Mouse (Mus musculus): ENCODE measurements around the gene Gja4. TPM values are rescaled to one million over a fixed set of nuclear protein-coding genes. Genes with fewer than 3 reads are reported as not detected.

Gja4 gene
- 2.2 and 3.0 TPM in 2 replicates for total RNA-seq (2021)
- long read RNA-seq, partial matches to known transcripts: 0 of 5 reads
- long read RNA-seq, other reads (novel, unspliced or antisense): 2 of 5 reads

DNA sequence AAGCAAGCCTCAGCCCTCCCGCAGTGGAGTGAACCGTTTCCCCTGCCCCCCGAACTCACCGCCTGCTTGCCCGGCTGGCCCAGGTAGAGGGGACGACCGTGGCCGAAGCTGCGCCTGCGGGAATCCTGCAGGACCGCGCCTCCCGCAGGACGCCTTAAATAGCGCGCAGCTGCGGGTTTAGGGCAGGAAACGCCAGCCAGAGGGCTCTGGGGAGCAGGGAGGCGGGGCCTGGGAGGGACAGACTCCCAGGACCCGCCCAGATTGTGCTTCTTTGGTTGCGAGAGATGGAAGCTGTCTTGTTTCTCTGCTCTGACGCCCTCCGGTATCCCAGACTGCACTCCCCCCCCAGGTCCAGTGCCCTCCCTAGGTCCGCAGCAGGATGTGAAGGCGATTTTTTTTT is at the start of gene Gja4:
TSS of gene Gja4 (minus strand) at position 179 of the 400 bp plus-strand sequence.
- peak; percentile 81 for DNase-seq

DNA sequence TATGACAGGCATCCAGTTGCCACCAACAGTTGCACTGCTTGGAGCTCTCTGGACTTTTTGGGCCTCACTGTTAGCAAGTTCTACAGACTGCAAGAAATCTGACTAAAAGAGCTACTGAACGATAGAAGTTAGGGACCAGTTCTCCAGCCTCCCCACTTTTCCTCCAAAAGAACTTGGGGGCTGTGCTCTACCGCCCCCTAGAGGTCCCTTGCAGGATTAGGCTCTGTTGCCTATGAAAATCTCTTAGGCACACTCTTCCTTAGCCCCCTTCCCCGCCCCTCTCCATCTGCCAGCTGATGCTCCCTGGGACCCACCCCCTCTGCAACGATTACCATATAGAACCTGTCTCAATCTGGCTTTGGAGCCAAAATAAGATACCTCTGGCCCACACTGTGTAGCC is 49.5 kb upstream of the Gja4 start:
- DNase-seq: no peak

DNA sequence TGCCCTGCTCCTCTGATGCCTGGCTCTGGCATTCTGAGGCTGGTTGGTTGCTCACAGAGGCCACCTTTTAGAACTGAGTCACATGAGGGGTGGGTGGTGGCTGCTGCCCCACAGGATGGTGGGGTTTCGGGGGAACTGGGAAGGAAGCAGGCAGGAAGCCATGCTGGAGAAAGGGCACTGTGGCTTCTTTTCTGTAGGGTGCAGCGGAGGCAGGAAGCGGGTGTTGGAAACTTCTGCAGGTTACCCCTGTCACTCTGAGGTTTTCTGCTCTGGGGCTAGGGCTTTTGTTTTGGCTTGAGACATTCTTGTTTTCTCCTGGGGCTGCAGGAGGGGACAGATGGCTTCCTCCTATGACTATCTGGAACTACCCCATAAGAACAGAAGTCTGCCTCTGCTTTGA is 48.7 kb upstream of the Gja4 start:
- DNase-seq: no peak

DNA sequence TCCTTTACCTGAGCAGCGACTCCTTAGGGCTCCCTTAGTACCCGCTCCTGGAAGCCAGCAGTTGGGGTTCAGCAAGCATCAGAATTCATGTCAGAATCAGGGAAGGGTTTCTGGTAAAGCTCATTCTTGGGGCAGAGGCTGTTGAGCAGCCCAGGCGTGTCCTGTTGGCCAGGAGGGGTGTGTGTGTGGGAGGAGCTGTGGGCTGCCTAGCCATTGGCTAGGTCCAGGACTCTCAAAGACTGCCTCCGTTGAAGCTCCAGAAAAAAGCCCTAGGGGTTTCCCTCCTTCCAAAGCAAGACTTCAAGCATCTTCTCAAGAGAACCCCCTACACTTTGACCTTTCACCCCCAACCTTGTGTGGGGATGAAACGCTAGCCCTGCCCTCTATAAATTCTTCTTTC is 44.2 kb upstream of the Gja4 start, which contains the start of gene Gjb5:
TSS of gene Gjb5 (minus strand) at position 164 of the 400 bp plus-strand sequence.
- no peak for DNase-seq

DNA sequence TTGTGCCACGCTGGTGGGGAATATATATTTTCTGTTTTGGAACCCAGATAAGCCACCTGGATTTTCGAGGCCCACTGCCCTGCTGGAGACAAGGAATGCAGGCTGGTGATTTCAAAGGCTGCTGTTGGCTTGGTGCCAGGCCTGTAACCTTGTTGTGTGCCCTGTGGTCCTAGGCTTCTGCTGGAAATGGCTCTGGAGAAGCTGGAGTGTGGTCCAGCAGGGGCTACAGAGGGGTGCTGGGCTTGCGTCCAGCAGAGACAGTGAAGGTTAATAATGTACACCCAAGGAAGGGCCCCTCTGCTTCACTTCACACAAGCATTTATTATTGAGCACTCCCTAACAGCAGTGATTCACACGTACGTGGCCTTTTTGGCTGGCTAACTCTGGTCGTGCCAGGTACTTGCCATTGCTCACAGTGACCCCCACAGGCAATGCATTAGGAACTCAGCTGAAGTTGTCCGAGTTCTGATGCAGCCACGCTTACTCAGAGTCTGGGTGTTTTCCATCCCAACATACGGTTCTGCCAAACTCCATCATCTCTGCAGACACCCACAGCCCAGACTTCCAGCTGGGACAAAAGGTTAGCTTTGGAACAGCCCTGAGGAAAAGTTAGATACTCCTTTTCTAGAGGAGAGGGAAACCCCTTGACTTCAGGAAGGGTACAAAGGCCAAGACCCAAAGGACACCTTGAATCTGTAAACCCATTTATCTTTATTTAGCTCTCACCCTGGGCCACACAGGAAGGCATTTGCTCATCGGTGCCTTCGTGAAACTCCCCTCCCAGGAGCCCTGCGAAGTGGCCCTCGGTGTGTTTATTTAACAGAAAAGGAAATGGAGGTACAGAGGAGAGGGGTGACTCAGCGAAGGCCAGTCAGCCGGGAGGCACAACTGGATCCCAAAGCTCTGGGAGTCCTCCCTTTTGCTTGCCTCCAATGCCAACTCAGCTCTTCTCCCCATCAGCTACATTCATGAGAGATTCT is 41.0 kb upstream of the Gja4 start:
- peak; percentile 60 for DNase-seq

DNA sequence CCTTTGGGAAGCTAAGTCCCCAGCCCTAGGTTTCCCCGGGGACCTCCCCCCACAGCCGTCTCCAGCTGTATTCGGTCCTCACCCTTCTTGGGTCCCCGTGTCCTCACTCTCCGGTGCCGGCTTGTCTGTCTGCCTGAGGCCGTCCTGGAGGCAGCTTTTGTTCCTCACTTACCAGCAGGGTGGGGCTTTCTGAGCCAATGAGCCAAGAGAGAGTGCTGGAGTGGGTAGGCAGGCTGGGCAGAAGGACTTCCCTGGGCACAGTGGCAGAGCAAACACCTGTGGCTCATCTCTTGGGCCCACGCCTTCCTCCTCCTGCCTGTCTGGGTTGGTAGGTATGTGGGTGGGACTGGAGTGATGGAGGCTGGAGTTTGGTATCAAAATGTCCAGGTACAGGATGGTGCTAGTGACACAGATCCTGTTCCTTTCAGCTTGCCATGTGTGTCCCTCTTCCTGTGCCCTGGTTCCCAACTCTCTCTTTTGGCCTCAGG is 40.2 kb upstream of the Gja4 start, which contains the start of gene Gjb4:
TSS of gene Gjb4 (minus strand) at position 131 of the 488 bp plus-strand sequence.
- no peak for DNase-seq

DNA sequence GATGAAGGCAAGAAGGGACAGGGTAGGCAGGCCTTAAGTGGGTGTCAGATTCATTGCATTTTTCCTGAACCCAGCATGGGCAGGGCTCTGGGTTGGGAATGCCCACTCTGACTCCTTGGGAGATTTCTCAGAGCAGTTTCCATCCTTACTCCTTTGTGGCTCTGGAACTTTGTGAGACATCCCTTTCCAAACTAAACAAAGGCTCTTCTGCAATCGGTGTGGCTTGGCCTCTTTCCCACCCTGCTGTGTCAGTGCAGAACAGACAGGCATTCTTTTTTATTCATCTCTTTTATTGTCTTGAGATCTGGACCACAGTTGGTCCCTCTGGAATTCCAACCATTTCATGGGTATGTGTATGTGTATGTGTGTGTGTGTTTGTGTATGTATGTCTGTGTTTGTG is 38.8 kb upstream of the Gja4 start:
- DNase-seq: no peak

DNA sequence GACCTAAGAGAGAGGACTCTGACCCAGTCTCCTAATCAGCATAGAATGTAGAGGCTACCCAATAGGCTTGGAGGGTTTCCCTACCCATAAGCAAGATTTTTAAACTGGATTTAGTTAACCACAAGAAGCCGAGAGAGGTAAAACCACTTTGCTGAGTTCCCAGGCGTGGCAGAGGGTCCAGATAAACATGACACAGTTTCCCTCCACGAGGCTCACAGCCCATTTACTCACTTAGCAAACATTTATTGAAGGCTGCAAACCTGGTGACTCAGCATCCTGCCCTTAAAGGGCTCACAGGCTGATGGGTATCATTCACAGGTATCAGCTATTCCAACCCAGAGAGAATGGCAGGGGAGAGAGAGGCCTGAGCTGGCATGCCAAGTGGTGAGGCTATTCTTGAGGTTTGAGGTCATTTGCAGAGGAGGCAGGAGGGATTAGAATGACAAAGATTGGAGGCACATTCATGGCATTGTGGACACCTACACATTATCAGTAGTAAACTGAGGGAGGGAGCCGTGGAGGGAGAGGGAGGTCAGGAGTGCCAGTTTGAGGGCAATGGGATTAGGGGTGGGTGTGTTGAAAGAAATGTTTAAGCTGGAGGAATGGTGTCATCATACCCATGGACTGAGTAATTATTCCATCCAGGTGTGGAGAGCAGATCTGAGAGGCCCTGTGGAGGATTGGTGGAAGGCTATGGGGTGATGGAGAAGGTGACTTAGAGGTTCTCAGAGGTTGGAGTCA is 35.9 kb upstream of the Gja4 start:
- no peak for DNase-seq

DNA sequence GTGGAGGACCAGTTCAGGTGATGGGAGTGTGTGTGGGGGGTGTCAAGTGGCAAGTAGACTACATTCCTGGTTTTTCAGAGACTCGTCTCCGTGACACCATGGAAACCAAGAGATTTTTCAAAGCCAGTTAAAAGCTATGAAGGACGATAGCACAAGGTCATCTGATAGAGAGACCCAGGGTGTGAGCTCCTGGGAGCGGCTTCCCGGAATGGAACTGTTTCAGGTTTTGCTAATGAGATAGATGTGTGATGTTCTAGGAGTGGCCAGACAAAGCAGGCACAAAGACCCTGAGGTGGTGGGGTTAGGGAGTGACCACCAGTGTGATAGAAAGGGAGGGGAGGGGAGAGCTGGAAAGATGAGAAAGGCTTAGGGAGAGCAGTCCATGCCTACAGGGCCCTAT is 31.2 kb upstream of the Gja4 start:
- no peak for DNase-seq

DNA sequence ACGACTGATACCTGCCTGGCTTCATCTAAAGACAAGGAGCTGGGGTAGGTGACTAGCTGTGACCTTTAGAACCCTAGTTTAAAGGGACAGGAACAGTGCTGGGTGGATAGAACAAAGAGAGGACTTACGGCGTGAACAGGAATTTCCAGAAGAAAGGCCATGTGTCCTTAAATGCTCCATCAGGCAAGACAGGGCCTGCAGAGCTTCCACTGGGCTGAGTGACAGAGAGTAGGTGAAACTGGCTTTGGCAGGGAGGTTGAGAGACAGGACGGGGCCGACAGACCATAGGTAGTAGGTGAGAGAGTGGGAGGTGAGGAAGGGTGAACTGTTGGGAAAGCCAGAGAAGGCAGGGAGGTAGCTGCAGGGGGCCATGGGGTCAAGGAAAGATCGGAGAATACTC is 27.5 kb upstream of the Gja4 start:
- no peak for DNase-seq

DNA sequence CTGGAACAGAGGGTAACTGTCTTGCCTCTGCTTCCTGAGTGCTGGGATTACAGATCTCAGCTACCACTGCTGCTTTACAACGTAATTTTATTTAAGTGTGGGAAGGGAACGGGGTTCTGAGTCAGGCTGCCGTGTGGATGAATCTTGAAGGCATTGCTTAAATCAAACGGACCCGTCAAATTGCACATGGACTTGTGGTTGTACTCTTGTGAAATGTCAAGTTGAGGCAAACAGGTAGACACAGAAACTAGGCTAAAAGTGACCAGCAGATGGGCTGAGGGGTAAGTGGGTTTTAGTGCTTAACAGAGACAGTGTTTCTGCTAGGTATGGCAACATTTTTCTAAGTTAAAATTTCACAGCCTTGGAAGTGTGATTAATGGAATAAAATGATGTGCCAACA is 23.8 kb upstream of the Gja4 start:
- no peak for DNase-seq

DNA sequence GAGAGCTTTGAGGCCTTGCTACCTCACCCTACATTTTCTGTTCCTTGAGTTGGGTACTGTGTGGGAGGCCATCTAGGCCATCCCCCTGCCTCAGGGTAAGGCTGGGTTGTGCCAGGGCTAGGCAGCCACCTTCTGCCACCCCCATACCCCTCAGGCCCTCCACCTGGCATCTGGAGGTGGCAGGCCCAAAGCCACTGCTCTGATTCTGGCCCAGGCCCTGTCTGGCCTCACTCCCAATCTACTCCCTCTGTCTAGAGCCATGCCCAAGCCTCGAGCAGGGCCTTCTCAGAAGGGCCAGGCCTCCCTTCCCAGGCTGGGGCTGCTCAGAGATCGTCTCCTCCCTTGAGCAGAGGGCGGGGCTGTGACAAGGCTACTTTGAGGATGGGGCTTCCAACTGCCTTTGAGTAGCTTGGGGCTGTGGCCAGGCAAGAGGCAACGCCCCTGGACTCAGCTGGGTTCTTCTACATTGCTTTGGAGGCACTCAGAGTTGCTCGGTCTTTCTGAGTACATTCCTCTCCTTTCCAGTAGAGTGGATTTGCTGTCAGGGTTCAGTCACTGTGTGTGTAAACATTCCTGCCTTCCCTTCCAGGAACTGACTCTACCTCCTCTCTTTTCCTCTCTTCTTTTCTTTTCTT is 21.1 kb upstream of the Gja4 start:
- no peak for DNase-seq

DNA sequence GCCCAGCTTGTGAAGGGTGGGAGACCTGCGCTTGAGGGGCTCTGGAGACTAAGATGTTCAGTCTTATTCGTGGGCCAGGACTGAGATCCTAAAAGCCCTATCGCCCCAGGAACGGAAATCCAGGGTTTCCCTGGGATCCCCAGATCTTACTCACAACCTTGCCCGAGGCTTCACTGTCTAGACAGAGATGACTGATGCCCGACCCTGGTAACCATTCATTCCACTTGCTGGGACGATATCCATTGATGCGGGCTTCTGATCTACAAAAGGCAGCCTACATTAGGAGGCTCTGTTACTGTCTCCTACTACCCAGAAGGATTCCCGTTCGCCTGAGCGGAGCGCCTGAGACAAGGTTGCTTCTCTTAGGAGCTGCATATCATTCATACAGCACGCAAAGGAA is 17.3 kb upstream of the Gja4 start:
- DNase-seq: no peak

DNA sequence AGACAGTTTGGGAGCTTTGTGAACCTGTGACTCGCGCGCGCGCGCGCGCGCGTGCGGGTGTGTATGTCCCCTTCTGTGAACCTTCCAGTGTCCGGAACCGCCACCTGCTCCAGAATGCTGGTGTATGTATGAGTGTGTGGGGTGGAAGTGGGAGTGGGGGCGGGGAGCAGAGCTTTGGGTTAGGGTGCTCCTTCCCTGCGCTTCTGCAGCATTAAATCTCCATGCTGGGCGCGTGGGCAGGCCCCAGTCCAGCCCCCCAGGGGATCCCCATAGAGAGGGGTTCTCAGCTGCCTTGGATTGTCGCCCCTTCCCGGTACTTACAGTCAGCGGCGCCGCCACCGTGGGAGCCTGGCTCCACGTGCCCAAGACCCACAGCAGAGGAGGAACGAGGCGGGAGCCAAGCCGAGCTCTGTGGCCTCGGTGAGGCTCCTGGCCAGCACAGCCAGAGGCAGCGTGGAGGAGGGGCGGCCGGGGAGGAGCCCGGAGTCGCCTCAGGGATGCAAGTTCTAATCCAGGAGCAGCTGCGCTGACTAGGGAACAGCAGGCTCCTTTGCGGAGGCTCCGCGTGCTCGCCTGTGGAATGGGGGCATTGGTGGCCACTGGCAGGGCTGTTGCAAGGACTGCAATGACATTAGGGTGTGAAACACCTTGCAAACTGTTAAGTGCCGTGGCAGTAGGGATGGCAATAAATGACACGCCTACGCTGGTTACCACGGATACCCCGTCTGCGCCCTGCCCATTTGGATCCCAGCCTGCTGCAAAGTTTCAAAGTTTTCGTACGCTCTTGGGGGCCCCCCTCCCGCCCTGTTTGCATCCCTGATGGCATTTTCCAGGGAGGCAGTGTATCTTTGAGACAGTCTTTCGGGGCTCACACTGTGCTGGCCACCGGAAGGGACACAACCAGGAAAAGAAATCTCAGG is 16.6 kb upstream of the Gja4 start, which contains the start of gene Gjb3:
TSS of gene Gjb3 (minus strand) at position 664 of the 920 bp plus-strand sequence.
- peak; percentile 26 for DNase-seq

DNA sequence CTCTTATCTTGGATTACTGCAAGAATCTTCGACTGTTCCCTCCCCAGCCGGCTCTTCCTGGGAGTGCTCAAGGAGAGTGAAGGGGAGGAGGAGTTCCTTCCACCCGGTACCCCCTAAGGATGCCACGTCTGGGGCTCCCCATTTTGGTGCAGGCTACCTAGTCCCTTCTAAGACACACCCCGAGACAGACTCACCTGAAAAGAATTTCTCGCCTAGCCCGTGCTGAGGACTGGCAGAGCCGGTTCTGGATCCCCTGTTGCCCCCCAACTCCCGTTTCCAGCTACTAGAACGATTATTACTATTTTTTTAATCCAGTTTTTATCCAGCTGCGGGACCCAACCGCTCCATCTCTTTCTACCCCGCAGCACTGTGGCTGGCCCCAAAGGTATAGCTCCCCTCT is 15.9 kb upstream of the Gja4 start:
- DNase-seq: no peak

DNA sequence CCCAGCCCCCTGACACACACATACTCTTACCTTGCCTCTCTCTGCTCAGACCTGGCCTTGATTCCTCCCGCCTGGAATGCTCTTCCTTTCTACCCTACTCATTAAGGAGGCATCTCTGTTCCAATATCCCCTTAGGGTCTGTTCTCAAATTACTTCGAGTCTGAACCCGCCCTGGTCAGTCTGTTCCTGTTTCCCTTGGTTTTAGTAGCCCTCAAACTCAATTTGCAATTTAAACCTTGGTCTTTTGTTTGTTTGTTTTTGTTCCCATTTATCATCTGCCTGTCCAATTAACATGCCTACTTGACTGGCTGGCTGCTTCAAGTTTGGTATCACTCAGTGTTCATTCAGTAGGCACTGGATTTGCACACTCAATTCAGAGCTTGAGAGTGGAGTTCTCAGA is 15.2 kb upstream of the Gja4 start:
- no peak for DNase-seq

DNA sequence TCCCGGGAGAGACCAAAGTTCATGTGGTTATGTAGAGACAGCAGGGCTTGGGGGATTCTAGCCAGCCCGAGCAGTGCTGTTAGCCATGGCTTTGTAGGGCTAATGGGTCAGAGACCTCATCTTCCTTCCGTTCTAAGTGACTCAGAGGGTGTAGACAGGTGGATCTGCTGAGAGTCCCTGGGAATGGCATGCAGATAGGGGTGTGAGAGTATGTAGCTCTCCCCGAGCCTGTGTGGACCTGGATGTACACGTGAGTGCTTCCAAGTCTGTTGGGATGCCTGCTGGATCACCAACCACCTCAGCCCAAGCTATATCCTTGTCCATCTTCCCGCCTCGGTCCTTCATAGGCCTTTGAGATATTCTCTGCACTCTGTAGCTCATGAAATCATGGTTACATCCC is 14.5 kb upstream of the Gja4 start:
- DNase-seq: no peak

DNA sequence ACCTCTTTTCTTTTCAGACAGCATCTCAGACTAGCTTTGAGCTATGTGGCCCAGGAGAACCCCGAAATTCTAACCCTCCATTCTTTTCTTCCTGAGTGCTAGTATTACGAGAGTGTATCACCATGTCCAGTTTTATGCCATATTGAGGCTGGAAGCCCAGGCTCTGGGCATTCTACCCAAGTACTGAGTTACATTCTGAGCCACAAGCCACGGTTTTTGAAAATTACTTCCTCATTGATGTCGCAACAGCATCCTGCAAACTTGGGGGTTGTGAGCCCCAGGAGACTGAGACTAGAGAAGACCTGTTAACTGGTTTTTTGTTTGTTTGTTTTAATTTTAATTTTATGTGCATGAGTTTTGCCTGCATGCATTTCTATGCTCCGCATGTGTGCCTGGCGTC is 13.9 kb upstream of the Gja4 start:
- DNase-seq: no peak

DNA sequence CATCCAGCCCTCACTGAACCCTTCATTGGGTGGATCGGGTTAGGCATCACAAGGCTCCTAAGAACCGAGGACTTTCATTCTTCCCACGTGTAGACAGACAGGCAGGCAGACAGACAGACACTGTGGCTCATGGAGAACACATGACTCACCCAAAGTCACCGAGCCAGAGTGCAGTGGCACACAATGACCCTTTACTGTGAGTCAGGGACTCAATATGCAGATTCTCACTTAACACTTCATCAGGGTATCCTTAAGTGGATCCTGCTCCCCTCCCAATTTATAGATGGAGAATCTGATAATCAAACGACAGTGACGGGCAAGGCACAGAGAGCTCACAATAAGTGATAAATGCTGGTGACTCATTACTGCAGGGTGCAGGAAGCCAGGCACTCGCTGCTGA is 13.4 kb upstream of the Gja4 start:
- no peak for DNase-seq

DNA sequence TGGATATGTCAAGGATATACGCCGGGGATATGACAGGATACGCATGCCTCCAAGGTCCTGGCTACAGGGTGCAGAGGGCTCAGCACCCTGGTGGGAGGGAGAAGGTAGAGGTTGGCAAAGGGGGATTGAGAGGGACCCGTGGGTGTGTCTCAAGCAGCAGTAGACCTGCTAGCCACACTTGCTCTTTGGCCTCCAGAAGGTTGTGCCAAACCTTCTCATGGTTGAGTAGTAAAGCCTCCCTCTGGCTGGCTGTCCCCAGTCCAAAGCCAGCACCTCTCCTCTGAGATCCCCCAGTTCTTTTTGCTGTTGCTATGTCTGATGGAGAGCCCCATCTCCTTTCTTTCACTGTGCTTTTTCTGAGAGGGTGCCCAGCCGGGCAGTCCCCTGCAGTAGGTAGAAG is 11.4 kb upstream of the Gja4 start:
- no peak for DNase-seq

DNA sequence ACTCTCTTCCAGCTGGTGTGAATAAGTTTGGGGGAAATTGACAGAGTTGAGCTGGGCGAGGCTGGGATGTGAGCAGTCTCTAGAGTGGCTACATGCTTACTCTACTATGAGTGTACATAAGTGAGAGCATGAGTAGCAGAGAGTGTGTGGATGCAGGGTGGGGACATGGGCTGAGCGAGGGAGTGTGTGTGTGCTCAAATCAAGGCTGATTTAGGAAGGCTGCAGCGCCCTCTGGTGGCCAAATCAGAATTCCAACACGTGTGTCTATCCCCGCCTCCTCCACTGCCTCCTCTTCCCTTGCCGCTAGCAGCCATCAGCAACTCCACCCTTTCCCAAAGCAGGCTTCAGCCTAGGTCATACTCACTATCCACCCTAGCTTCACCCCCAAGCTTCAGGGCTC is 10.9 kb upstream of the Gja4 start:
- peak; percentile 84 for DNase-seq

All from adrenal gland, postnatal 25 days (tissue).